Mouse (Mus musculus): ENCODE results near the gene 4933428M09Rik. TPM values are rescaled to one million over a fixed set of nuclear protein-coding genes. Genes with fewer than 3 reads are reported as not detected.
"Not testable (repeated sequence)": the region's sequence is repeated elsewhere in the genome, so short reads cannot be mapped to it uniquely, and the experiment has no call there.

Gene 4933428M09Rik
- not detected for total RNA-seq (2021)
- long read RNA-seq, experiment 1, result 0 reads
- long read RNA-seq, experiment 2, result 0 reads

GRCm38 (mm10) chrX:139178928-139179327 lies at the start of gene 4933428M09Rik:
TSS of gene 4933428M09Rik (plus strand) at chrX:139179228.
- intact Hi-C loops (cut with DNase I; ENCODE audit: low total_unique reads), result no loop called here
- no peak for DNase-seq

DNA sequence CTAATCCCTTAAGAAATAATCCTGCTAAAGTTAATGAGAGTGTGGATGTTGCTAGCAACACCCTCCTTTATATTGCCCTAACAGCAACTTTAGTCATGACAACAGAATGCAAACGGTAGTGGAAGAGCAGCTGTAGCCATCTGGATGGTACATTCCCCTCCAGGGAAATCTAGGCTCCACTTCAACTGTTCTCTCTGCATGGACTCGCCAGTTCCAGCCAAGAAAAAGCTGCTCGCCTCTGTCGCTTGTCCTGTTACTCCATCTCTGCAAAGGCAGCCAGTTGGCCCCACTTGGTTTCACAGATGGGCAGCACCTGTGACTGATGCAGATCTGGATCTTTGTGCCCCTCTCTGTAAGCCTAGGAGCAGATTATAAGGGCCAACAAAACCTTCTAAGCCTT lies 45.0 kb upstream of the 4933428M09Rik start:
- intact Hi-C loops (cut with DNase I; ENCODE audit: low total_unique reads), result no loop called here
- DNase-seq, result no peak

DNA sequence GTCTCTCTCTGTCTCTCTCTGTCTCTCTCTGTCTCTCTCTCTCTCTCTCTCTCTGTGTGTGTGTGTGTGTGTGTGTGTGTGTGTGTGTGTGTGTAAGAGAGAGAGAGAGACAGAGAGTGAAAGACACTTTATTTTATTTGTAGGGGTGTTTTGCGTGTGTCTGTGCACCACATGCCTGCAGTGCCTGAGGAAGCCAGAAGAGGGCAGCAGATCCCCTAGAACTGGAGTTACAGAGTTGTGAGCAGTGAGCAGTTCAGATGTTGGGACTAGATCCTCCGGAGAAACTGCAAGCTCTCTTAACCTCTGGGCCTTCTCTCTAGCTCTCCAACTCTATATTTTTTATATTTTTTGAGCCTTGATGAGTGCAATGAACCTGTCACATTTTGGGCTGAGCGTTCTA lies 12.5 kb downstream of the 4933428M09Rik start:
- intact Hi-C loops (cut with DNase I; ENCODE audit: low total_unique reads); DNase-seq: not testable (repeated sequence)

DNA sequence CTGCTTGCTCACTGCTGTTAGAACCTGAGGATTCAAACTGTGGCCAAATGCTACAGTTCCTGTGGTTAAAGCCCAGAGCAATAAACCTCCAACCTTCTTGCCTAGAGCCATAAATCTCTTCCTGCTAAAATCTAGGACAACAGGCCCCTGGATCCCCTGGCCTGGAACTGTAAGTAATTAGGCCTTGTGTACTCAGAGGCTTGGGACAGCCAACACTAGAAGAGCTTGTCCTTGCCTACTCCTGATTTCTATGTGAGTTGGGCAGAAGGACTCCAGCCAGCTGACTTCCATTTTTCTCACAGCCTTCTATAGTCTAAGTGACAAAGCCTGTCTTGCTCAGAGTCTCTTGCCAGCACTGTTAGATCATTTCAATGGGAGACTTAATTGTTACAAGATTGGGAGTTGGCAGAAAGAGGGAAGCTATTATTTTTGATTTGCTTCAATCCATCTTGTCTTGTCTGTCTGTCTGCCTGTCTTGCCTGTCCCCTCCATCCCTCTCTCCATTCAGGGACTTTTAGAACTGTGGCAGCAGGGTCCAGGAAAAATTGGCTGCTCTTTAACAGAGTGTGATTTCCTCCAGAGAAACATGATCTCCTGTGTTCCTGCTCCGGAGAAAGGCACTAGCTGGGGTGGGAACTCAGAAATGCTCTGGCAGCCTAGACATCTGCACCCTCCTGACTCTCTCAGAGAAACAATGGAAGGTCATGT lies 15.7 kb downstream of the 4933428M09Rik start:
- no peak for DNase-seq
- intact Hi-C loops (cut with DNase I; ENCODE audit: low total_unique reads), result no loop called here

- intact Hi-C loops (cut with DNase I; ENCODE audit: low total_unique reads); DNase-seq: not testable (repeated sequence)
These were observed 30.3 kb downstream of the 4933428M09Rik start for GRCm38 (mm10) chrX:139209191-139209828.

- intact Hi-C loops (cut with DNase I; ENCODE audit: low total_unique reads), result no loop called here
- peak; percentile 76 for DNase-seq
These were observed 30.8 kb downstream of the 4933428M09Rik start, which contains the start of gene Mum1l1 for GRCm38 (mm10) chrX:139209829-139210225. TSS of gene Mum1l1 (plus strand) at chrX:139210042.

DNA sequence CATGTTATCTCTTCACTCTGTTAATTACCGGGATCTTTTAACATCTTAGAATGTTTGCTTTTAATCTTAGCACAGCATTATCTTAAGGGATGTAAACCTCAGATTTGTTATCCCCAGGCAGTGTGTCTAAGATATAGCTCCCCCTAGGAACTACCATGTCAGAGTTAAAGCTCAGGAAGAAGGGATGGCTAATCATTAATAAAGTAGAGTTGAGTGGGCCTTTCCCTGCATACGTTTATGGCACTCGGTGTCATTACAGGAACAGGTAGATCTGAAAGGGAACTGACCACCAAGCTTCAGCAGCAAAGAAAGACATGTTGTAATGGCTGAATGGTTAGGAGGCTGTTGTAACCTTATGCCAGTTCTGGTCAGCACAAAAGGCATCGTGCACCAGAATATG lies 35.7 kb downstream of the 4933428M09Rik start:
- intact Hi-C loops (cut with DNase I; ENCODE audit: low total_unique reads), result no loop called here
- DNase-seq, result no peak

GRCm38 (mm10) chrX:139216409-139216808 lies 37.4 kb downstream of the 4933428M09Rik start:
- intact Hi-C loops (cut with DNase I; ENCODE audit: low total_unique reads), result no loop called here
- no peak for DNase-seq

- DNase-seq, result peak; percentile 47
- intact Hi-C loops (cut with DNase I; ENCODE audit: low total_unique reads), result no loop called here
These were observed 38.1 kb downstream of the 4933428M09Rik start for GRCm38 (mm10) chrX:139216991-139217593.

- DNase-seq, result no peak
- intact Hi-C loops (cut with DNase I; ENCODE audit: low total_unique reads), result no loop called here
These were observed 38.7 kb downstream of the 4933428M09Rik start for GRCm38 (mm10) chrX:139217776-139218175.

DNA sequence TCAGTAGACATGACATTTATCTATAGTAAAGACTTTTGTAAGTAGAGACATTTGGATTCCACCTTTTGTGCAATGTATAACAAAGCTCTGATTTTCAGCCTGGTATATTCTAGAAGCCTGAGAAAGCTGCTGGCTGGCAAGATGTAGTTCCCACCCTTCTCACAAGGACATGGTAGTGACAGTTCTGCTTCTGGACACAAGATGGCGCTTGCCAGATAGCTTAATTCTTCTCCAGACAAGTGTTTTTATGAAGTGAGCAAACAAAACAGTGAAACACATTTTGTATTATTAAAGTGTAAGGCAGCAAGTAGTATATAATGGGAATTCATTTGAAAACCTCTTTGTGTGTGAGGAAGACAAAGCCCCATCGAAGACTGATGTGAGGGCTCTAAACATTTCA lies 40.0 kb downstream of the 4933428M09Rik start:
- intact Hi-C loops (cut with DNase I; ENCODE audit: low total_unique reads), result no loop called here
- DNase-seq, result peak; percentile 13

GRCm38 (mm10) chrX:139220830-139221229 lies 41.8 kb downstream of the 4933428M09Rik start:
- intact Hi-C loops (cut with DNase I; ENCODE audit: low total_unique reads), result no loop called here
- no peak for DNase-seq

- intact Hi-C loops (cut with DNase I; ENCODE audit: low total_unique reads), result no loop called here
These were observed 42.9 kb downstream of the 4933428M09Rik start for GRCm38 (mm10) chrX:139221893-139222292.

More at GRCm38 (mm10) chrX:139221893-139222292, 42.9 kb downstream of the 4933428M09Rik start:
- no peak for DNase-seq

Other genes starting within 250 kb of the 4933428M09Rik start
- gene Serpina7, start 94.0 kb upstream of the 4933428M09Rik start, total RNA-seq (2021), result not detected
- gene 4930513O06Rik, start 93.0 kb upstream of the 4933428M09Rik start, total RNA-seq (2021), result not detected
- 1 to 10 TPM; 4.2 to 8.3 TPM for gene Mum1l1, start 30.8 kb downstream of the 4933428M09Rik start, total RNA-seq (2021)
- not detected for gene Trap1a, start 154.5 kb downstream of the 4933428M09Rik start, total RNA-seq (2021)

All from gastrocnemius, postnatal 14 days (tissue).